Mouse (Mus musculus) liver, adult 2 months (tissue): ENCODE results near the gene Ap3d1. TPM values are rescaled to one million over a fixed set of nuclear protein-coding genes. Genes with fewer than 3 reads are reported as not detected.

Experiments used
- DNase-seq: peaks from one replicate; pipeline ENCODE4 v3.0.0-alpha.2; 2011; ENCODE audit warnings: low read depth, low spot score; ENCODE audit errors: extremely low read depth
- H3K27ac ChIP-seq: fragments of 200-500 bp; replicated peaks from 2 replicates; pipeline ENCODE4 v1.5.1; 2012; ENCODE audit warnings: low read depth, mild to moderate bottlenecking, control low read depth, inconsistent platforms, low read length; ENCODE audit not compliant: insufficient read depth
- H3K27me3 ChIP-seq: fragments of 200-500 bp; 2 replicates; pipeline ENCODE4 v1.6.1; 2012; ENCODE audit warnings: mild to moderate bottlenecking, moderate library complexity, low read length, inconsistent platforms; ENCODE audit not compliant: control insufficient read depth, insufficient read depth
- H3K36me3 ChIP-seq: fragments of 200-500 bp; 2 replicates; pipeline ENCODE4 v1.6.1; 2012; ENCODE audit warnings: low read length, inconsistent platforms; ENCODE audit not compliant: control insufficient read depth, insufficient read depth
- H3K4me1 ChIP-seq: fragments of 200-500 bp; 2 replicates; pipeline ENCODE4 v1.6.1; 2011; ENCODE audit warnings: low read length; ENCODE audit not compliant: control insufficient read depth, insufficient read depth
- H3K4me3 ChIP-seq: fragments of 200-500 bp; 2 replicates; pipeline ENCODE4 v1.5.1; 2011; ENCODE audit warnings: low read depth, mild to moderate bottlenecking, control low read depth, low read length, moderate library complexity; ENCODE audit not compliant: insufficient read depth
- H3K79me2 ChIP-seq: fragments of 200-500 bp; 2 replicates; pipeline ENCODE4 v1.6.1; 2012; ENCODE audit warnings: inconsistent platforms, mild to moderate bottlenecking, low read length, moderate library complexity; ENCODE audit not compliant: control insufficient read depth, insufficient read depth
- H3K9ac ChIP-seq: fragments of 200-500 bp; 2 replicates; pipeline ENCODE4 v1.6.1; 2012; ENCODE audit warnings: low read depth, mild to moderate bottlenecking, control low read depth, inconsistent platforms, low read length
- CTCF ChIP-seq: fragments of 200-500 bp; IDR thresholded peaks from 2 replicates; pipeline ENCODE4 v1.5.1; 2011; ENCODE audit warnings: low read depth, low read length, control low read depth
- POLR2A ChIP-seq: fragments of 200-500 bp; IDR thresholded peaks from 2 replicates; pipeline ENCODE4 v1.6.1; 2011; ENCODE audit warnings: low read length, control low read depth; ENCODE audit not compliant: insufficient read depth; ENCODE audit errors: extremely low read depth
- WGBS: fragments of 180-500 bp; shearing (Covaris S2); methylation state at CpG from one replicate; pipeline ENCODE4 v1.1.7; 2018; 5-methylcytosine and 5-hydroxymethylcytosine counted together
- polyA plus RNA-seq: library from polyadenylated mRNA; depleted of rRNA; stranded (reverse); fragments of >200 nt; gene quantifications from 2 replicates; pipeline ENCODE4 v1.2.3, GENCODE M21; 2012; rRNA removed
- total RNA-seq: library from RNA; depleted of rRNA; stranded (reverse); fragments of >200 nt; gene quantifications from 2 replicates; pipeline ENCODE4 v1.2.3, GENCODE M21; 2014; rRNA removed

Gene Ap3d1
- total and polyA plus RNA-seq, 2 experiments, result 22.3 to 49.2 TPM

DNA sequence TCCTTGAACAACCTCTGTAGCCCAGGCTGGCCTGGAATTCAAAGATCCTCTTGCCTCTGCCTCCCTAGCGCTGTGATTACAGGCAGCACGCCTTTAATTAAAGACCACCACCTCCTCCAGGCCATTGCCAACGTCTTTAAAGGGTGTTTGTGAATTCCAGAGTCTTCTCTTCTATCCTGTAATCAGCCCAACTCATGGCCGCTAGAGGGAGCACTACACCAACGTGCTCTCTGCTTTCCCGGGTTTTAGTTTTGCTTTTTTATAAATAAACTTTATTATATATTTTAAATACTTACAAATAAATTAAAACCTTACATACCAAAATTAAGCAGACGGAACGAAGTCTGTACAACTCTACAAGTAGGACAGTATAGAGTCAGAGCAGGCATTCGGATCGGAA lies 82.9 kb downstream of the Ap3d1 start:
- DNase-seq, result peak; percentile 51
- 13% methylated on average over 10 of the region's 10 CpGs for WGBS
- Histone ChIP-seq H3K4me3 (no peak overlapping the region), H3K9ac (no peak overlapping the region), H3K27me3 (no peaks in the 10 kb centered on the region), H3K79me2 (peaks cover 15% of the 10 kb centered on the region; the same call in 1 of the 2 replicates), H3K27ac (no peak overlapping the region), H3K4me1 (peaks cover 17% of the 10 kb centered on the region), H3K36me3 (no peaks in the 10 kb centered on the region)
- peak; percentile 65; the same call in 1 of the 2 replicates for TF ChIP-seq CTCF
- TF ChIP-seq POLR2A, result no peak

DNA sequence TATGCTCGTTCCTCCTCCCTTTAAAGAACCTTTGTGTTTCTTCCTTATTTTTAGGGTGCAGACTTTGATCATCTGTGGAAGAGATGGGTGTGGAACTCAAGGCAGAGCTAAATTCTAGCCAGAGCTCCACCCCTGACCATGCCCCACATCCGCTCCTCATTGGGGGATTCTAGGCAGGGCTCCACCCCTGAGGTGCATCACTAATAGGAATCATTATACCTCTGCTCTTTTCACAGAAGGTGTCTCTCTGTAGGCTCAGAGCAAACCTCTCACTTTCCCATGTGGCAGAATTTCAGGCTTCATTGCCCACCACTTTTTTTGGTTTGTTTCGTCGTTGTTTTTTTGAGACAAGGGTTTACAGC lies 83.2 kb downstream of the Ap3d1 start:
- 61% methylated on average over 4 of the region's 4 CpGs for WGBS
- Histone ChIP-seq H3K9ac (no peak overlapping the region), H3K27me3 (no peaks in the 10 kb centered on the region), H3K79me2 (peaks cover 16% of the 10 kb centered on the region; the same call in 1 of the 2 replicates), H3K27ac (no peak overlapping the region), H3K36me3 (no peaks in the 10 kb centered on the region), H3K4me3 (no peak overlapping the region), H3K4me1 (peaks cover 14% of the 10 kb centered on the region)
- DNase-seq, result no peak
- TF ChIP-seq CTCF, result no peak
- TF ChIP-seq POLR2A, result no peak

DNA sequence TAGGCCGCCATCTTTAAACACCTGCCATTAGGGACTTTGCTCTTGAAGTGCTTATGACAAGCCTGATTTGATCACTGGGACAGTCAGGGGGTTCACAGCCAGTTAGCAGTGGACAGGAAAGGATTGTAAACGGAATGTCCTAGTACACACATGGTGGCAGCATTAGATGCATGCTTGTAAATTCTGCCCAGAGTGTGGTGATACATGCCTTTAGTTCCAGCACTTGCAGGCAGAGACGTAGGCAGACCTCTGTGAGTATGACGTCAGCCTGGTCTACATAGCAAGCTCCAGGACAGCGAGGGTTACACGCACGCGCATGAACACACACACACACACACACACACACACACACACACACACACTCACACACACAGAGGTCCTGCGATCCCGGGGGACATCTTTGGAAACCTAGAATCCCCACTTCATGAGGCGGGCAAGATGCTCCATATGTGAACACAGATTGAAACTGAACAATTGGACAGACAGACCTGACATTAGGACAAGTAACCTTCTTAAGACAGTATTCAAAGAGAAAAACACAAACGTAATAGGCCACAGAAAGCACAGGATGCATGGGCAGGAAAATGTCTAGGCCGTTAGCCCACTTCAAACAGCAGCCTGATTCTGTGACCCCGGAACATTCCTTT lies 83.7 kb downstream of the Ap3d1 start:
- Histone ChIP-seq H3K4me1 (peaks cover 10% of the 10 kb centered on the region), H3K36me3 (no peaks in the 10 kb centered on the region), H3K79me2 (peaks cover 18% of the 10 kb centered on the region; the same call in 1 of the 2 replicates), H3K4me3 (no peak overlapping the region), H3K27ac (no peak overlapping the region), H3K27me3 (no peaks in the 10 kb centered on the region), H3K9ac (no peak overlapping the region)
- no peak for TF ChIP-seq POLR2A
- TF ChIP-seq CTCF, result no peak
- WGBS, result 86% methylated on average over 14 of the region's 14 CpGs
- no peak for DNase-seq

Other genes starting within 250 kb of the Ap3d1 start
- not detected in 2 replicates for gene Onecut3, start 247.4 kb downstream of the Ap3d1 start, total RNA-seq
- not detected in 2 replicates for gene Onecut3, start 247.4 kb downstream of the Ap3d1 start, polyA plus RNA-seq
- not detected in 2 replicates for gene Atp8b3, start 203.1 kb downstream of the Ap3d1 start, total RNA-seq
- gene Atp8b3, start 203.1 kb downstream of the Ap3d1 start, polyA plus RNA-seq, result 0.04 TPM in 1 of 2 replicates, not detected in the other
- gene Rexo1, start 180.7 kb downstream of the Ap3d1 start, total RNA-seq, result 4.4 and 5.5 TPM in 2 replicates
- 28.1 and 36.8 TPM in 2 replicates for gene Rexo1, start 180.7 kb downstream of the Ap3d1 start, polyA plus RNA-seq
- 0.74 and 1.3 TPM in 2 replicates for gene Klf16, start 164.9 kb downstream of the Ap3d1 start, total RNA-seq
- 4.2 and 5.5 TPM in 2 replicates for gene Klf16, start 164.9 kb downstream of the Ap3d1 start, polyA plus RNA-seq
- gene Abhd17a, start 151.9 kb downstream of the Ap3d1 start, total RNA-seq, result 45.7 and 59.3 TPM in 2 replicates
- gene Abhd17a, start 151.9 kb downstream of the Ap3d1 start, polyA plus RNA-seq, result 194 and 205 TPM in 2 replicates
- gene Scamp4, start 139.4 kb downstream of the Ap3d1 start, total RNA-seq, result 7.6 and 11.4 TPM in 2 replicates
- 61.2 and 63.2 TPM in 2 replicates for gene Scamp4, start 139.4 kb downstream of the Ap3d1 start, polyA plus RNA-seq
- 0.28 and 1.4 TPM in 2 replicates for gene Adat3, start 139.4 kb downstream of the Ap3d1 start, total RNA-seq
- gene Adat3, start 139.4 kb downstream of the Ap3d1 start, polyA plus RNA-seq, result 3.3 and 5.5 TPM in 2 replicates
- gene Gm49322, start 136.2 kb downstream of the Ap3d1 start, total RNA-seq, result 0.28 and 0.34 TPM in 2 replicates
- gene Gm49322, start 136.2 kb downstream of the Ap3d1 start, polyA plus RNA-seq, result 0.54 and 0.70 TPM in 2 replicates
- 54.4 and 56.1 TPM in 2 replicates for gene Csnk1g2, start 119.4 kb downstream of the Ap3d1 start, total RNA-seq
- gene Csnk1g2, start 119.4 kb downstream of the Ap3d1 start, polyA plus RNA-seq, result 110 and 123 TPM in 2 replicates
- 16.2 and 19.7 TPM in 2 replicates for gene Btbd2, start 85.2 kb downstream of the Ap3d1 start, total RNA-seq
- 36.1 and 36.8 TPM in 2 replicates for gene Btbd2, start 85.2 kb downstream of the Ap3d1 start, polyA plus RNA-seq
- 88.6 and 119 TPM in 2 replicates for gene Mknk2, start 64.2 kb downstream of the Ap3d1 start, total RNA-seq
- gene Mknk2, start 64.2 kb downstream of the Ap3d1 start, polyA plus RNA-seq, result 87.0 and 116 TPM in 2 replicates
- 3.5 and 5.2 TPM in 2 replicates for gene Mob3a, start 40.3 kb downstream of the Ap3d1 start, total RNA-seq
- gene Mob3a, start 40.3 kb downstream of the Ap3d1 start, polyA plus RNA-seq, result 6.1 TPM in 2 replicates
- 17.2 and 18.3 TPM in 2 replicates for gene Izumo4, start 40.1 kb downstream of the Ap3d1 start, total RNA-seq
- gene Izumo4, start 40.1 kb downstream of the Ap3d1 start, polyA plus RNA-seq, result 42.5 and 49.7 TPM in 2 replicates
- gene Dot1l, start 12.9 kb upstream of the Ap3d1 start, total RNA-seq, result 2.4 and 3.6 TPM in 2 replicates
- gene Dot1l, start 12.9 kb upstream of the Ap3d1 start, polyA plus RNA-seq, result 13.0 and 14.8 TPM in 2 replicates
- gene Sf3a2, start 55.9 kb upstream of the Ap3d1 start, total RNA-seq, result 6.7 and 8.6 TPM in 2 replicates
- gene Sf3a2, start 55.9 kb upstream of the Ap3d1 start, polyA plus RNA-seq, result 12.7 and 17.8 TPM in 2 replicates
- gene Plekhj1, start 56.4 kb upstream of the Ap3d1 start, total RNA-seq, result 16.0 and 17.4 TPM in 2 replicates
- 29.4 and 42.2 TPM in 2 replicates for gene Plekhj1, start 56.4 kb upstream of the Ap3d1 start, polyA plus RNA-seq
- gene Amh, start 63.0 kb upstream of the Ap3d1 start, total RNA-seq, result 0.13 and 0.18 TPM in 2 replicates
- 0.09 and 0.21 TPM in 2 replicates for gene Amh, start 63.0 kb upstream of the Ap3d1 start, polyA plus RNA-seq
- gene Jsrp1, start 71.2 kb upstream of the Ap3d1 start, total RNA-seq, result not detected in 2 replicates
- gene Jsrp1, start 71.2 kb upstream of the Ap3d1 start, polyA plus RNA-seq, result not detected in 2 replicates
- 527 and 614 TPM in 2 replicates for gene Oaz1, start 84.4 kb upstream of the Ap3d1 start, total RNA-seq
- 1,187 and 1,294 TPM in 2 replicates for gene Oaz1, start 84.4 kb upstream of the Ap3d1 start, polyA plus RNA-seq
- gene Lingo3, start 101.8 kb upstream of the Ap3d1 start, total RNA-seq, result not detected in 2 replicates
- gene Lingo3, start 101.8 kb upstream of the Ap3d1 start, polyA plus RNA-seq, result 0.05 TPM in 1 of 2 replicates, not detected in the other
- 61.3 and 61.6 TPM in 2 replicates for gene Lsm7, start 112.9 kb upstream of the Ap3d1 start, total RNA-seq
- 62.1 and 75.1 TPM in 2 replicates for gene Lsm7, start 112.9 kb upstream of the Ap3d1 start, polyA plus RNA-seq
- gene Sppl2b, start 113.0 kb upstream of the Ap3d1 start, total RNA-seq, result 6.5 and 10.4 TPM in 2 replicates
- gene Sppl2b, start 113.0 kb upstream of the Ap3d1 start, polyA plus RNA-seq, result 40.1 and 40.5 TPM in 2 replicates
- gene Tmprss9, start 129.6 kb upstream of the Ap3d1 start, total RNA-seq, result under 0.01 and 0.09 TPM in 2 replicates
- 0.04 and 0.05 TPM in 2 replicates for gene Tmprss9, start 129.6 kb upstream of the Ap3d1 start, polyA plus RNA-seq
- 79.9 and 87.7 TPM in 2 replicates for gene Timm13, start 158.7 kb upstream of the Ap3d1 start, total RNA-seq
- 369 and 388 TPM in 2 replicates for gene Timm13, start 158.7 kb upstream of the Ap3d1 start, polyA plus RNA-seq
- gene Lmnb2, start 176.0 kb upstream of the Ap3d1 start, total RNA-seq, result 3.2 and 3.3 TPM in 2 replicates
- 5.5 and 6.6 TPM in 2 replicates for gene Lmnb2, start 176.0 kb upstream of the Ap3d1 start, polyA plus RNA-seq
- gene Gadd45b, start 187.8 kb upstream of the Ap3d1 start, total RNA-seq, result 2.1 and 8.3 TPM in 2 replicates
- gene Gadd45b, start 187.8 kb upstream of the Ap3d1 start, polyA plus RNA-seq, result 1.4 and 1.8 TPM in 2 replicates